Mouse (Mus musculus) erythroblast, embryonic 14.5 days (primary cell): ENCODE results near the gene Ifnlr1. TPM values are rescaled to one million over a fixed set of nuclear protein-coding genes. Genes with fewer than 3 reads are reported as not detected.

Source experiments
- H3K27me3 ChIP-seq: 2 replicates; pipeline ENCODE4 v1.6.1; 2012; ENCODE audit warnings: inconsistent platforms; ENCODE audit not compliant: control insufficient read depth
- H3K36me3 ChIP-seq: 2 replicates; pipeline ENCODE4 v1.6.1; 2012; ENCODE audit warnings: mild to moderate bottlenecking, inconsistent platforms; ENCODE audit not compliant: control insufficient read depth
- H3K4me1 ChIP-seq: 2 replicates; pipeline ENCODE4 v1.6.1; 2012; ENCODE audit warnings: inconsistent platforms; ENCODE audit not compliant: control insufficient read depth
- H3K4me3 ChIP-seq: replicated peaks from 2 replicates; pipeline ENCODE3; 2012; ENCODE audit warnings: moderate library complexity, mild to moderate bottlenecking, inconsistent platforms
- H3K9me3 ChIP-seq: 2 replicates; pipeline ENCODE4 v1.6.1; 2012; ENCODE audit warnings: low read length, inconsistent platforms, mixed read lengths; ENCODE audit not compliant: control insufficient read depth
- GATA1 ChIP-seq: IDR thresholded peaks from 2 replicates; pipeline ENCODE4 v1.6.1; 2012; ENCODE audit warnings: low read length, inconsistent platforms, mixed read lengths
- TAL1 ChIP-seq: IDR thresholded peaks from 3 replicates; pipeline ENCODE4 v1.6.1; 2012; ENCODE audit warnings: low read length, inconsistent platforms, mixed read lengths
- polyA plus RNA-seq: library from polyadenylated mRNA; stranded (reverse); fragments of >175 nt; gene quantifications from 2 replicates; pipeline ENCODE4 v1.2.3, GENCODE M21; 2012

Ifnlr1 gene
- polyA plus RNA-seq, 1 experiment = not detected

DNA sequence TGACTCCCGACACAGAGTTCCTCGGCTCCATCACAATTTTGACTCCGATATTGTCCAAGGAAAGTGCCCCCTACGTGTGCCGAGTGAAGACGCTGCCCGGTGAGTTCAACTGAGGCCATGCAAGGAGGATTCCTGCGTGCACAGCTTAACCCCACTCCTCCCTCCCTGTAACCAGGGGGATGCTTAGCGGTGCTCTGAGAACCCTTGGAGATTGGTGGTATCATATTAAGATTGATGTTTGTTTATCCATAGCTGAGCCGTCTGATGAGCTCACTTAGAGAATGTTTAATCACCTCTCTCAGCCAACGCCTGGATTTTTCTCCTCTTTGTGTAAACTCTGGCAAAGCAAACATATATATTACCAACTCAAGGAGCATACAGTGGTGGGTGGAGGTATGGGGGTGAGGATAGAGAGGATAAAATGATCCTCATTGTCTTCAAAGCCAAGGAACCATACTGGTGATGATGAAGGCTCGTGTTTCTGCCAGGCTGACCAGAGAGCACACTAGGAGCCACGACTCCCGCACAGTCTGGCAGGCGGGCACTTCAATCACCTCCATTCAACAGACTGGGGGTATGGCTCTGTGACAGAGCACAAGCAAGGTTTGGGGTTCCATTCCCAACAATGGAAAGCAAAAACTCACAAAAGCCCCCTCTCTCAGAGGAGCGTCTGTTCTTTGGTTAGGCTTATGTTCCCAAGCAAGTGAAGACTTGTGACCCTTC lies 58.8 kb downstream of the Ifnlr1 start:
- Histone ChIP-seq H3K4me1 (peaks cover 20% of the 10 kb centered on the region), H3K36me3 (no peaks in the 10 kb centered on the region; the same call in 1 of the 2 replicates), H3K9me3 (no peaks in the 10 kb centered on the region), H3K4me3 (no peak overlapping the region), H3K27me3 (peaks cover 13% of the 10 kb centered on the region)
- no peak for TF ChIP-seq GATA1
- TF ChIP-seq TAL1 = no peak

DNA sequence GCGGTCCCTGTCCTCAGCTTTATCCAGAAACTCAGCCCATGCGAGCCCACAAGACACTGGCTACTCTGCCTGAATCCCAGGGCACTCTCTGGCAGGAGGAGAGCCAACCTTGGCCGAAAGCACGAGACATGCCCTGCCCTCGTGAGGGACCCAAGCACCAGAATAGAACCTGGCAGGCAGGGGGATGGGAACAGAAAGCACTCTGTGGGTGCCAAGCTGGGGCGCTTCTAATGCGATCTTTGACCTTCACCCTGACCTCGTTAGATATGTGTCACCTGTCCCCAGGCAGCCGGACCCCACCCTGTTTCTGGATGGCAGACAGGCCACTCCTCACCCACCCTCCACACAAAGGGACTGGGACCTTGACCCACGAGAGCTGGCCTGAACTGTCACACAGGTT lies 59.5 kb downstream of the Ifnlr1 start:
- TF ChIP-seq GATA1 = no peak
- no peak for TF ChIP-seq TAL1
- Histone ChIP-seq H3K9me3 (no peaks in the 10 kb centered on the region), H3K4me3 (no peak overlapping the region), H3K27me3 (peaks cover 13% of the 10 kb centered on the region), H3K36me3 (no peaks in the 10 kb centered on the region; the same call in 1 of the 2 replicates), H3K4me1 (peaks cover 14% of the 10 kb centered on the region)

DNA sequence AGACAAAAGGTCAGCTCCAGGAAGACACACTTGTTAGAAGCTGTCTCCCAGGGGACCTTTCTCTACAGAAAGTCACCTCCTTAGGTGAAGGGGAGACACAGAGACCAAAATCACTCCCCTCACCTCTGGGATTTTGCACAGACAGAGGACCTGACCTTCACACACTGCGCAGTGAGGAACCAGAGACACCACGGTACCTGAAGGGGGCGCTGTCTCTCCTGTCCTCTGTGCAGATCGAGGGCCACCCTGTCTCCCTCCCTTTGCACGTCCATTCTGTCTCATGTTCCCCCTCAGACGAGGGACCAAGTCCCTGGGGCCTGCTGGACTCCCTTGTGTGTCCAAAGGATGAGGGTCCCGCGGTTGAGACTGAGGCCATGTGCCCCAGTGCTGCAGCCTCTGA lies 64.8 kb downstream of the Ifnlr1 start:
- Histone ChIP-seq H3K4me3 (no peak overlapping the region), H3K27me3 (no peaks in the 10 kb centered on the region), H3K4me1 (peaks cover 8% of the 10 kb centered on the region), H3K36me3 (no peaks in the 10 kb centered on the region; the same call in 1 of the 2 replicates), H3K9me3 (peaks cover 3% of the 10 kb centered on the region; the same call in 1 of the 2 replicates)
- no peak for TF ChIP-seq TAL1
- no peak for TF ChIP-seq GATA1

DNA sequence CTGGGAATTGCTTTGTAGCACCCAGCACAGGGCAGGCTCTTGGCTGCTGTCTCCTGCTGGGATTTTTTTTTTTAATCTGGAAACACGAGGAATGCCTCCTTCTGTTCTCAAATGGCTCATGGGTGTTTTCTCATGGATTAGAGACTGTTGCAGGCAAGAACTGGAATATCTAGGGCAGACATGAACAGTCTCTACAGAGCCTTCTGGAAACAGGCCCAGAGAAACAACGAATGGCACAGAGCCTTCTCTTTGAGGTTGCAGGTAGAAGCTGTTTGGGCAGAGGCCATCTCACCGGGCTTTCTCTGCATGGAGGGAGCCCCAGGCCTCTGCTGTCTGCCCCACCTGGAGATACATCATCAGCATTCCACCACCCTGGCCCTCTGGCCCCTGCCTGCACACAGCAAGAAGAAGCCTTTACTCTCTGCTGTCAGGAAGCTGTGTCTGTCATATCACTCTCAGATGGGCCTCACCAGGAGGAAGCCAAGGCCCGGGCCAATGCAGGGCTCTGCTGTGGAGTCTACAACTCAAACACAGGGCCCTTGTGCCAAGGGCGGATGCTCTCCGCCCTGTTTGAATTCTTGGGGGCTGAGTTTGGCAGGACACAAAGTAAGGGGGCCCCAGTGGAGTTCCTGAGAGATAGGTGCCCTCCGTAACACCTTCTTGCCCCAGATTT lies 66.2 kb downstream of the Ifnlr1 start:
- Histone ChIP-seq H3K27me3 (no peaks in the 10 kb centered on the region), H3K4me3 (no peak overlapping the region), H3K9me3 (peaks cover 3% of the 10 kb centered on the region; the same call in 1 of the 2 replicates), H3K36me3 (no peaks in the 10 kb centered on the region; the same call in 1 of the 2 replicates), H3K4me1 (peaks cover 8% of the 10 kb centered on the region)
- no peak for TF ChIP-seq TAL1
- TF ChIP-seq GATA1 = no peak

DNA sequence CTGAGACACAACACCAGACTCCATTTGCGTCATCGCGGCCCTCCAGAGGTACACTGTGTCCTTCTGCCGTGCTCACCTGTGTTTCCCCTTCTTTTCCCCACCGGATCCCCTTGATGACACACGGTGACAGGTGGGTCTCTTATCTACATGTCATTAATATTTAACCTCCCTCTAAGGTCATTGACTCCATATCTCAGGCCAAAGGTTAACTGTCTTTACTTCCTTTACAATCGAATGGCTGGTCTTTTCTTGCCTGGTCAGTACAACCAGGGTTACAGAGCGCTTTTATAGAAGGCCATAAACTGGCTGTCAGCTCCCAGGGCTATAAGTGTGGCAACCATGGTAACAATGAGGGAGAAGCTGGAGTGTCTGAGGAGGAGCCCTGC lies 66.7 kb downstream of the Ifnlr1 start:
- TF ChIP-seq TAL1 = no peak
- TF ChIP-seq GATA1 = no peak
- peaks cover 3% of the 10 kb centered on the region; the same call in 1 of the 2 replicates for H3K9me3 ChIP-seq
- H3K4me3 ChIP-seq = no peak overlapping the region
- H3K36me3 ChIP-seq = no peaks in the 10 kb centered on the region; the same call in 1 of the 2 replicates
- peaks cover 8% of the 10 kb centered on the region for H3K4me1 ChIP-seq
- H3K27me3 ChIP-seq = no peaks in the 10 kb centered on the region

Other genes starting within 250 kb of the Ifnlr1 start
- 0.01 TPM in 1 of 2 replicates, not detected in the other for gene Stpg1, start 191.5 kb upstream of the Ifnlr1 start, polyA plus RNA-seq
- 4.8 and 5.9 TPM in 2 replicates for gene Nipal3, start 191.2 kb upstream of the Ifnlr1 start, polyA plus RNA-seq
- not detected in 2 replicates for gene Grhl3, start 112.7 kb upstream of the Ifnlr1 start, polyA plus RNA-seq
- 0.02 TPM in 1 of 2 replicates, not detected in the other for gene Il22ra1, start 41.9 kb downstream of the Ifnlr1 start, polyA plus RNA-seq
- gene Myom3, start 73.4 kb downstream of the Ifnlr1 start, polyA plus RNA-seq = not detected in 2 replicates
- gene Srsf10, start 169.5 kb downstream of the Ifnlr1 start, polyA plus RNA-seq = 21.7 and 28.6 TPM in 2 replicates
- 0.66 and 1.0 TPM in 2 replicates for gene Pnrc2, start 187.6 kb downstream of the Ifnlr1 start, polyA plus RNA-seq
- 0.02 TPM in 1 of 2 replicates, not detected in the other for gene Cnr2, start 209.1 kb downstream of the Ifnlr1 start, polyA plus RNA-seq
- gene Fuca1, start 234.4 kb downstream of the Ifnlr1 start, polyA plus RNA-seq = 0.33 and 0.54 TPM in 2 replicates